Mouse (Mus musculus): ENCODE measurements around the gene Slc2a6. TPM values are rescaled to one million over a fixed set of nuclear protein-coding genes. Genes with fewer than 3 reads are reported as not detected.

Slc2a6 gene
- total RNA-seq, 2 experiments from 2014 or later, result 30.5 to 31.1 TPM

DNA sequence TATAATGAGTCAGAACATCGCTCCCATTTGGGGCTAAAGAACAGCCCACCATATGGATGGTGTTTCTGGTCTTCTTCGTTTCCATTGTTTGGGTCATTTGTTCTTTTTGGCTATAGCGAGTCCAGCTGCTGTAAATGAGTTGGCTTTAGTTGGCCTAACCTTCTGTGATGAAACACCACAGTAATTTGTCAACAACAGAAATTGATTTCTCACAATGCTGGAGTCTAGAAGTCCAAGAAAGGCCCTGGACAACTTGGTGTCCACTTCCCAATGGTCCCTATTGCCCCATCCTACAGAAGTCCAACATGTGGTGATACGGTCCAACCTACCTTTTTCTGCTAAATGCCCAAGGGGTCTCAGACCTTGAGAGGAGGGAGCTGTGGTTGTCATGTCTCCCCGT, 43.2 kb downstream of the Slc2a6 start:
- no peak for DNase-seq (ENCODE audit: low spot score in 2 of 2)
- intact Hi-C loops (cut with DNase I), result no loop called here

DNA sequence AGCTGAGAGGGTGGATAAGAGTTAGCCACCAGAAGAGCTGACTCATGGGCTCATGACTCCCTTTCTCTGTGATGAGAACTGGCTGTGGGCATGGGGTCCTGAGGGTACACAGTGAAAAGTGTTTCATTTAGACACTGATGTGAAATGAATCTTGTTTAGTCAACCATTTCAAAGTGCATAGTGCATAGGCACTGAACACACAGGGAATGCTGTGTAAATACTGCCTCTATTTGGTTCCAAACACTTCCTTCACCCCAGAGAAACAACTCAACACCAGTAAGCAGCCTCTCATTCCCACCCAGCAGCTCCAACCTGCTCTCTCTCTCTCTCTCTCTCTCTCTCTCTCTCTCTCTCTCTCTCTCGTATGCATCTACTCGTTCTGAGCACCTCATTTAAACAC, 43.6 kb downstream of the Slc2a6 start:
- DNase-seq (ENCODE audit: low spot score in 2 of 2), result no peak
- intact Hi-C loops (cut with DNase I), result no loop called here

DNA sequence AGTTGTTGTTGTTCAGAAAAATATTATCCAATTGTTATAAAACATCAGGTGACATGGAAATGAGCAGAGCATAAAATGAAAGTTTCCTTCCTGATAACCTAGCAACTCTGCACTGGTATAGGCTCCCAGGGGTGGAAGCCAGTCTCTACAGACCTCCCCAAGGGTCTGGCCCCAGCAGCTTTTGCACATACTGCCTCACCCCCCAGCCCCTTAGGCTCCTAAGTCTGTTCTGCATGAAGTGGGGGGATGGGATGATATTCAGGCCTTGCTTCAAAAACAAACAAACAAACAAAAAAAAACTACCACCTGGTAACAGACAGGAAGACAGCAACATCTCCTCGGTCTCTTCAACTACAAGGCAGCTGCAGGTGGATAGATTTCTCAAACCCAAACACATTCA, 47.4 kb downstream of the Slc2a6 start:
- no peak for DNase-seq (ENCODE audit: low spot score in 2 of 2)
- intact Hi-C loops (cut with DNase I), result no loop called here

DNA sequence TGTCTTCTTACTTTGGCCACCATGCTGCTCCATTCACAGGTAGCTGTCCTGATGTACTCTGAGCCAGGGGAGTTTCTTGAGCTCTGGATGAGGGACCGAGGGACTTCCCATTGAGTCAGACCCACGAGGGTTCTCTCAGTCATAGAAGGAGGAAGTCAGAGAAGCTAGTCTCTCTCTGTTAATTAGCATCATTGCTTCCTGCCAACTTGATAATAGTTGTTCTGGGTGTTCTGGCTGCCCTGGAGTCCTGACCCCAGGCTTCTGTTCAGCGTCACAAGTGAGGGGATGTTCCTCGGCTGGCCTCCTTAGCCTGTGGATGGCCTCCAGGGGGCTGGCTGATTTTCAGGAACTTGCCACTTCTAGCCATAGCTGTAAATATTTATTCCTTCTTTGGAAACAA, 53.8 kb downstream of the Slc2a6 start:
- intact Hi-C loops (cut with DNase I), result no loop called here
- no peak for DNase-seq (ENCODE audit: low spot score in 2 of 2)

DNA sequence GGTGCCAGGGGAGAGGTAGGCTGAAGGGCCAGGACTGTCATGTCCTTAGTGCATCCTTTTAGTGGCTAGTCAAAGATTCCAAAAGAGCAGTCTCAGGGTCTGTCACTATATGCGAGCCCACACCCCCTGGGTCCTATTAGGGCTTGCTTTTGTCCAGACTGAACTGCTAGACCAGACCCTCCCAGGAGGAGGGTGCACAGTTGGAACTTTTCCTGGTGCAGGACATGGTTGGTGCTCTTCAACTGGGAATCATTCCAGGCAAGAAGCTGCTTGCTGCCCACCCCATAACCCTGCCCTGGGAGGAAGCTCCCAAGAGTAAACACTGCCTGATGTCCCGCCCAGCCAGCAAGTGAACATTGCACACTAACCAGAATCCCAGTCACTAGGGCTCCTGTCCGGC, 54.7 kb downstream of the Slc2a6 start, which contains the start of gene Adamts13:
Adamts13 (plus strand) TSS at position 301 of the 400 bp plus-strand sequence.
- no peak for DNase-seq (ENCODE audit: low spot score in 2 of 2)
- intact Hi-C loops (cut with DNase I), result no loop called here

Other genes with a start within 250 kb of the Slc2a6 start
- not detected for gene Abo, start 163.0 kb downstream of the Slc2a6 start, total RNA-seq (2021)
- 10 to 100 TPM; 23.4 to 28.0 TPM for gene Surf6, start 125.1 kb downstream of the Slc2a6 start, total RNA-seq (2021)
- 10 to 100 TPM; 41.9 to 45.0 TPM for gene Med22, start 117.3 kb downstream of the Slc2a6 start, total RNA-seq (2021)
- gene Rpl7a, start 117.2 kb downstream of the Slc2a6 start, total RNA-seq (2021), result 100 to 1,000 TPM; 229 to 238 TPM
- gene Surf2, start 111.6 kb downstream of the Slc2a6 start, total RNA-seq (2021), result 10 to 100 TPM; 33.4 to 37.1 TPM
- gene Surf1, start 111.5 kb downstream of the Slc2a6 start, total RNA-seq (2021), result 10 to 100 TPM; 89.6 to 98.4 TPM
- 10 to 100 TPM; 51.1 to 56.4 TPM for gene Surf4, start 94.1 kb downstream of the Slc2a6 start, total RNA-seq (2021)
- under 1 TPM; 0.43 to 0.73 TPM for gene Stkld1, start 94.0 kb downstream of the Slc2a6 start, total RNA-seq (2021)
- gene Rexo4, start 63.6 kb downstream of the Slc2a6 start, total RNA-seq (2021), result 10 to 100 TPM; 56.0 to 56.9 TPM
- 1 to 10 TPM; 1.6 to 2.6 TPM for gene Adamts13, start 54.6 kb downstream of the Slc2a6 start, total RNA-seq (2021)
- gene Cacfd1, start 18.1 kb downstream of the Slc2a6 start, total RNA-seq (2021), result 10 to 100 TPM; 44.1 to 45.9 TPM
- under 1 TPM; 0.32 to 0.60 TPM for gene Mymk, start 44.2 kb upstream of the Slc2a6 start, total RNA-seq (2021)
- 10 to 100 TPM; 19.5 to 24.7 TPM for gene Adamtsl2, start 51.4 kb upstream of the Slc2a6 start, total RNA-seq (2021)
- 100 to 1,000 TPM; 104 to 113 TPM for gene Fam163b, start 114.5 kb upstream of the Slc2a6 start, total RNA-seq (2021)
- under 1 TPM; 0.62 to 0.89 TPM for gene Dbh, start 137.2 kb upstream of the Slc2a6 start, total RNA-seq (2021)
- gene Sardh, start 220.3 kb upstream of the Slc2a6 start, total RNA-seq (2021), result 10 to 100 TPM in 1 of 2 experiments, 1 to 10 TPM in 1; 9.1 to 11.7 TPM

All from left cerebral cortex, postnatal 25 days (tissue).